Mouse (Mus musculus) midbrain, embryonic 16.5 days (tissue): ENCODE data around the gene Rnf152. TPM values are rescaled to one million over a fixed set of nuclear protein-coding genes. Genes with fewer than 3 reads are reported as not detected.
A peak's percentile ranks its signal among the peaks of the same experiment; 100 is the strongest.

ENCODE experiments used
- ATAC-seq: fragments of 200-750 bp; cut with Nextera tagmentation; 2 replicates; pipeline ENCODE4 v1.8.0; 2017; ENCODE audit warnings: moderate TSS enrichment
- H3K27ac ChIP-seq: fragments of 300-500 bp; sonication (generic); 2 replicates; pipeline ENCODE4 v1.5.1; 2014; ENCODE audit warnings: mild to moderate bottlenecking, low read length, mixed read lengths
- H3K27me3 ChIP-seq: fragments of 300-500 bp; sonication (generic); 2 replicates; pipeline ENCODE4 v1.6.1; 2014; ENCODE audit warnings: low read depth, low read length, mixed read lengths; ENCODE audit not compliant: control insufficient read depth, insufficient read depth
- H3K36me3 ChIP-seq: fragments of 300-500 bp; sonication (generic); 2 replicates; pipeline ENCODE4 v1.6.1; 2014; ENCODE audit warnings: mild to moderate bottlenecking, low read length, moderate library complexity, mixed read lengths; ENCODE audit not compliant: control insufficient read depth, insufficient read depth
- H3K4me1 ChIP-seq: fragments of 300-500 bp; sonication (generic); 2 replicates; pipeline ENCODE4 v1.6.1; 2014; ENCODE audit warnings: mild to moderate bottlenecking, low read length, mixed read lengths; ENCODE audit not compliant: control insufficient read depth, insufficient read depth
- H3K4me2 ChIP-seq: fragments of 300-500 bp; sonication (generic); 2 replicates; pipeline ENCODE4 v1.6.1; 2014; ENCODE audit warnings: mild to moderate bottlenecking, low read length, mixed read lengths
- H3K4me3 ChIP-seq: fragments of 300-500 bp; sonication (generic); 2 replicates; pipeline ENCODE4 v1.5.1; 2014; ENCODE audit warnings: low read depth, mild to moderate bottlenecking, low read length, moderate library complexity, mixed read lengths
- H3K9ac ChIP-seq: fragments of 300-500 bp; sonication (generic); 2 replicates; pipeline ENCODE4 v1.6.1; 2014; ENCODE audit warnings: low read depth, low read length, mixed read lengths
- H3K9me3 ChIP-seq: fragments of 300-500 bp; sonication (generic); replicated peaks from 2 replicates; pipeline ENCODE4 v1.6.1; 2014; ENCODE audit warnings: mild to moderate bottlenecking, low read length, mixed read lengths; ENCODE audit not compliant: control insufficient read depth, poor library complexity, severe bottlenecking
- WGBS: fragments of 180-500 bp; shearing (Covaris S2); extraction: QIAGEN DNeasy Blood & Tissue Kit; methylation state at CpG from one replicate; pipeline ENCODE4 v1.1.7; 2014; 5-methylcytosine and 5-hydroxymethylcytosine counted together
- polyA plus RNA-seq: library from polyadenylated mRNA; unstranded; fragments of >200 nt; fragmentation: Nextera tagmentation; extraction: Ambion mirVana; gene quantifications from 2 replicates; pipeline ENCODE4 v1.2.1, GENCODE M21; 2015

The Rnf152 gene
- polyA plus RNA-seq, 1 experiment from 2014 or later: 29.6 TPM

DNA sequence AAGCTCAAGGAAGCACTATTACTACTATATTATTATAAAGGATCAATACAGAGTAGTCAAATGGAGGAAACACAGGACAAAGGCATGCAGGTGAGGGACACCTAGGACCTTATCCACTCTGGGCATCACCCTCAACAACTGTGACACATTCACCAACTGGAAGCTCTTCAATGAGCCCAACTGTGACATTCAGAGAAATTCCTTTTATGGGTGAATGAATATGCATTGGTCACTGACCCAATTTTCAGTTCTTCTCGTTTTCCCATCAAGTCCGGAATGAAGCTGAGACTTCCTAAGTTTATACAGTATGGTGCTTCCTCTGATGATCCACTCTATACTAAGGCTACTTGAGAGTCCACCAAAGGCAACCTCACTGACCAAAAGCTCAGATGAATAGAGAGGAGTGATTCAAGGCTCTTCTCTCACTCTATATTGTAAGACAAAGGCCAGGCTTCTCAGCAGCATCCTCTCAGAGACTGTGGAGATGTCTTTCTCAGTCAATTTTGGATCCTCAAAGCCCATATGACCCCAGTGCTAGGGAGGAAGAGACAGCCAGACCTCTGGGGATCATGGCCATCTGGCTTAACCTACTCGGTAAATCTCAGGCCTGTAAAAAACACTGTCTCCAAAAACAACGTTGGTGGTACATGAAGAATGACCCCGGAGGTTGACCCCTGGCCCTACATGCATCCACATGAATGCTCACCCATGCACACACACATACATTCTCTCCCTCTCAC is 25.8 kb downstream of the Rnf152 start:
- H3K4me2 ChIP-seq: no peak overlapping the region
- H3K9ac ChIP-seq: no peak overlapping the region
- WGBS: 66% methylated on average over 5 of the region's 5 CpGs
- H3K9me3 ChIP-seq: no peaks in the 10 kb centered on the region
- peaks cover 2% of the 10 kb centered on the region; the same call in 1 of the 2 replicates for H3K4me1 ChIP-seq
- H3K36me3 ChIP-seq: no peaks in the 10 kb centered on the region
- H3K27ac ChIP-seq: 0 out of 2 replicates have a peak overlapping the region, but pooled peaks have one; percentile 2
- no peaks in the 10 kb centered on the region for H3K27me3 ChIP-seq
- no peak overlapping the region for H3K4me3 ChIP-seq
- ATAC-seq: 0 out of 2 replicates have a peak, but pooled peaks have one; percentile 16

DNA sequence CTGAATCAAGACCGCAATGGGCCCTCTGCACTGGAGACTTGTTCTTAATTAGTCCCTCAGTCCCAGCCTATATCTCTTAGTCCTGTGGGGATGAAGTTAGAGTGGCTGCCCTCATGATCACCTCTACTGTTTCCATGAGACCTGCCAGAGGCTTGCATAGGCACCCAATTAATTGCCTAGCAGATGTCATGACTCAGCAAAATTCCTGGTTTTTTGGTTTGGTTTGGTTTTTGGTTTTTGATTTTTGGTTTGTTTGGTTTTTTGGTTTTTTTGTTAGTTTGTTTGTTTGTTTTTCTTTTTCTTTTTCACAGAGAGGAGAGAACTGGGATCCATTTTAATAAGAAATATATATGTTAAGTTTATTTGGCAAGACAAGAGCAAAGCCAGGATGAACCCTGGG is 28.7 kb downstream of the Rnf152 start:
- no peak overlapping the region for H3K27ac ChIP-seq
- no peaks in the 10 kb centered on the region for H3K9me3 ChIP-seq
- H3K4me2 ChIP-seq: no peak overlapping the region
- 91% methylated on average over 1 of the region's 1 CpGs for WGBS
- H3K4me1 ChIP-seq: peaks cover 2% of the 10 kb centered on the region; the same call in 1 of the 2 replicates
- H3K9ac ChIP-seq: no peak overlapping the region
- no peak overlapping the region for H3K4me3 ChIP-seq
- no peaks in the 10 kb centered on the region for H3K27me3 ChIP-seq
- ATAC-seq: no peak
- no peaks in the 10 kb centered on the region for H3K36me3 ChIP-seq

DNA sequence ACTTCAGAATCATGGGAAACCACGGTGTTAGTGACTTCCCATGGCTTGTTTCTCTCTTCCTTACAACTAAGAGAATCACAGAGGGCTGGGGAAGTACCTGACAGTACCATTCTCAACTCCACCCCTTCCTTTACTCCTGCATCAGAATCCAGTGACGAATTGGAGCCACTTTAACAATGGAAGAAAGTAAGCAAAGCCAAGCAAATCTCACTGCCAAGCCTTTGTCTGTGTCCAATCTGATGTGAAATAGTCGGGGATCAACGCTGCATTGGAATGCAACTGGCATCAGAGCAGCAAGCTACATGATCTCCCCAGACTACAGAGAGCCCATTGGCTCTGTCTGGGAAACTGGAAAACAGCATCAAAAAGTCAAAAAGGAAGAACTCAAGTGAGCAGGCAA is 31.9 kb downstream of the Rnf152 start:
- Histone ChIP-seq H3K27me3 (no peaks in the 10 kb centered on the region), H3K9me3 (no peaks in the 10 kb centered on the region), H3K9ac (no peak overlapping the region), H3K36me3 (no peaks in the 10 kb centered on the region), H3K4me3 (no peak overlapping the region), H3K4me1 (no peaks in the 10 kb centered on the region), H3K4me2 (no peak overlapping the region), H3K27ac (no peak overlapping the region)
- no peak for ATAC-seq
- WGBS: 41% methylated on average over 4 of the region's 4 CpGs

DNA sequence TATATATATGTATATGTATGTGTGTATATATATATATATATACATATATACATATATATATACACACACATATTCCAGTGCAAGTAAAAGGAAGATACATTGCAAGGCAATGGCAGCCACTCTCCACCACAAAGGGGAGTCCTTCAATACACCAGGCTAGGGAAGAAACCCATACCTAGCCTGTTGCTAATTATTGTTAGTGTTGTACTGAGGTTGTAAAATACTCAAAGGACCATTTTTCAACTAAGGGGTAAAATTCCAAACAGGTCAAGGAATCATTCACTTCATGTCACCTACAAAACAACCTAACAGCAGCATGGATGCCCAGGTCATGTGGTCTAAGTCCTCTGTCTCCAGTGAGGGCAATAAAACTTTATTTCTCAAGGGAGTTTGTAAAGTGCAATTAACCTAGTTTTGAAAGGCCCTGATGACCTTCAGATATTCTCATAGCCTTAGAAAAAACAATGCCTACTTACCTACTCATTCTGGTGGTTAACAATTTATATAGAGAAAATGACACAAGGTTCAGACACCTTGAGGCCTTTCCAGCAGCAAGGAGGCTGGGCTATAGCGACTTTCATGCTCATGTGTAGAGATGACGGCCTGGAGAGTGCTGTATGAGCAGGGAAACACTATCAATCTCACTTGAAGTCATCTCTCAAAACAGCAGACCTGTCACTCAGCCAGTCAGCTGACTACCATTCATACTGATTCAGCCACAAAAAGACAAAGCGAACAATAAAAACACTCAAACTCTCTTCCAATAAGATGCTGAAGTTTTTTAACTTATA is 42.3 kb downstream of the Rnf152 start:
- Histone ChIP-seq H3K27me3 (no peaks in the 10 kb centered on the region), H3K9ac (no peak overlapping the region), H3K4me2 (no peak overlapping the region), H3K36me3 (no peaks in the 10 kb centered on the region), H3K9me3 (no peaks in the 10 kb centered on the region), H3K27ac (no peak overlapping the region), H3K4me3 (no peak overlapping the region), H3K4me1 (no peaks in the 10 kb centered on the region)
- WGBS: 85% methylated on average over 3 of the region's 3 CpGs
- no peak for ATAC-seq

DNA sequence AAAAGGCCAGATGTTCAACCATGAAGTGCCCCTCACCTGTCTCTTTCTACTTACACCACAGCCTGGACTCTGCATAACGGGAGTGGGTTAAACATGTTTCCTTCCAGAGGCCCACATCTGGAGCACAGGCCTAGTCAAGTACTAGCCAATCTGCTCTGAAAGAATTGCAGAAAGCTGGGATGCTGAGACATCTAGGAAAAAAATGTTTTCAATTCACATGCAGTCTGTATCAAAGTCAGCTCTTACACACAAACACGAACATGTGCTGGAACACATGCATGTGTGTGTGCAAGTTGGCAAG is 44.0 kb downstream of the Rnf152 start:
- ATAC-seq: no peak
- Histone ChIP-seq H3K9ac (no peak overlapping the region), H3K27ac (no peak overlapping the region), H3K4me3 (no peak overlapping the region), H3K4me1 (no peaks in the 10 kb centered on the region), H3K36me3 (no peaks in the 10 kb centered on the region), H3K9me3 (no peaks in the 10 kb centered on the region), H3K27me3 (no peaks in the 10 kb centered on the region), H3K4me2 (no peak overlapping the region)
- 57% methylated on average over 2 of the region's 2 CpGs for WGBS

DNA sequence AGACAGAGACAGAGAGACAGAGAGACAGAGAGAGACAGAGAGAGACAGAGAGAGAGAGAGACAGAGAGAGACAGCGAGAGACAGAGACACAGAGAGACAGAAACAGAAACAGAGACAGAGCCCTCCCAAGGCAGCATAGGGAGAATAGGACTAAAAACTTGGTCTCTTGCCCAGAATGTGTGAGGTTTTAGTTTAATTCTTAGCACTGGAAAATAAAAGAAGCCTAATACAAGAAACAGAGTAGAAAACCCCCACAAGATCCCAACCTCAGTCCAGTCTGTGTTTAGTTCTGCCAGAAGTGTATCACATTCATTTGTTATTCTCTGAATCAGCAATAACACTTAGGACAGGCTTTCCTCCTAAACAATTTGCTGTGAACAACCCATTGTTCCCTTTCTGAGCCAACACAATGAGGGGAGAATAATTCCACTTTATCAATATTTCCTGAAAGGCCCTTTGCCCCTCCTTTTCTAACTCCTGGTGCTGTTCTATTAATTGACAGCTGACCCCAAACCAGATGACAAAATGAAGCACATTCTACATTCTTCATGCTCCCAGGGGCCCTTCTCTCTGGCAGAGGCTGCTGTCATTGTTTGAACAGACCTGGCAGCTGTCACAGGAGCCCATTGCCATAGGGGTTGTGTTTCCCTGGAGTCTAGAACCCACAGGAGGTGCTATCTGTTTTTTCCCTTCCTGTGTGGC is 44.5 kb downstream of the Rnf152 start:
- Histone ChIP-seq H3K9me3 (no peaks in the 10 kb centered on the region), H3K4me2 (no peak overlapping the region), H3K4me1 (no peaks in the 10 kb centered on the region), H3K4me3 (no peak overlapping the region), H3K27ac (no peak overlapping the region), H3K27me3 (no peaks in the 10 kb centered on the region), H3K9ac (no peak overlapping the region), H3K36me3 (no peaks in the 10 kb centered on the region)
- WGBS: 100% methylated on average over 1 of the region's 1 CpGs
- no peak for ATAC-seq

DNA sequence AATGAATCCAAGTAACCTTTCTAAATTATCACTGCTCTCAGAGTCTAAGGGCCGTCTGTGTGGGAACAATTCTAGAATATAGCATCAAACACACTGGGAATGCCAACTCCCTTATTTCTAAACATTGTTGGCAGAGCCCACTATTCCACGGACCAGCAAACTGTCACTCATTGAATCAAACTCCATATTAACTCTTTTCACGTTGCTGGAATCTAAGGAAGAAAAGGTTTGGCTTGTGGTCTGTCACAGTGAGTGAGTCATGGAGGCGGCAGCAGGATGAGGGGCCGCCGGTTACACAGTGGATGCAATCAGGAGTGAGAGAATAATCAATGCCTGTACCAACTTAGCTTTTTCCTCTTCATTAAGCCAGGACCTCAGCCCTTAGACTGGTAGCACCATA is 54.3 kb downstream of the Rnf152 start:
- Histone ChIP-seq H3K4me1 (no peaks in the 10 kb centered on the region), H3K36me3 (no peaks in the 10 kb centered on the region), H3K9ac (no peak overlapping the region), H3K27ac (no peak overlapping the region), H3K9me3 (no peaks in the 10 kb centered on the region), H3K27me3 (no peaks in the 10 kb centered on the region), H3K4me2 (no peak overlapping the region), H3K4me3 (no peak overlapping the region)
- no peak for ATAC-seq
- WGBS: 60% methylated on average over 6 of the region's 6 CpGs

DNA sequence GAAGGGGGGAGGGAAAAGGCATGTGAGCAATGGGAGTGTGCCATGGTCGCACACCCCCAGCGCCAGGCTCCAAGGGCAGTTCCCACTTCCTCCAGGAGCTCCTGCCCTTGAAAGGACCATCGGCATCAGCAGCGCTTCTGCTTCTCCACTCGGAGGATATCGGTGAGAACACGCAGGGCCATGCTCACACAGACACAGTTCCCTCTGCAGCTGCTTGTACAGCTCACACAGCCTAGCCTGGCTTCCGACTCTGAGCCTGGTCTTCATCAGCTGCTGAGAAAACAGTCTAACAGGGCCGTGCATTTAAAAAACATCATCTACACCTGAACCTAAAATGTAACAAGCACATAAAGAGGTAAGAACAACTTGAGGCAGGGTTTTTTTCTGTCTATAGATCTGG is 54.7 kb downstream of the Rnf152 start:
- H3K9ac ChIP-seq: no peak overlapping the region
- WGBS: 80% methylated on average over 9 of the region's 9 CpGs
- no peaks in the 10 kb centered on the region for H3K4me1 ChIP-seq
- no peak overlapping the region for H3K4me2 ChIP-seq
- H3K27ac ChIP-seq: no peak overlapping the region
- H3K9me3 ChIP-seq: no peaks in the 10 kb centered on the region
- ATAC-seq: no peak
- H3K36me3 ChIP-seq: no peaks in the 10 kb centered on the region
- H3K27me3 ChIP-seq: no peaks in the 10 kb centered on the region
- no peak overlapping the region for H3K4me3 ChIP-seq

DNA sequence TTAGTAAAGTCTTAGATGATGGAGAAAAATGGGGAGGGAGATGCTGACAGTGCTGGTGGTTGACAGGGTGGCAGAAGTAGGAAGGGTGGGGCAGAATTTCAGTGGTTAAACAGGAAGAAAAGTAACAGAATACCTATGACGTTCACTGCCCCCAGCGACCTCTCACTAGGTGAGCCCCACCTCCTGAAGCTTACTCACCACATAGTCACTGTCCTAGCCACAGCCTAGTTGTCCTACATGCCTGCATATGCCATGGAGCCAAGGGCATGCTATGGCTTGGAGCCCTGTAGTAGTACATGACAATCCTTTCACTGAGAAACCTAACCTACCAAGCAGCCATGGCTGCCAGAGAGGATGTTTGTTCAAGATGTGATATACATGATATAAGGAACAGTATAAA is 64.7 kb downstream of the Rnf152 start:
- no peak overlapping the region for H3K4me3 ChIP-seq

More for the DNA sequence above, 64.7 kb downstream of the Rnf152 start:
- WGBS: 86% methylated on average over 2 of the region's 2 CpGs
- Histone ChIP-seq H3K27ac (no peak overlapping the region), H3K4me2 (no peak overlapping the region), H3K4me1 (no peaks in the 10 kb centered on the region), H3K36me3 (no peaks in the 10 kb centered on the region), H3K9ac (no peak overlapping the region), H3K9me3 (no peaks in the 10 kb centered on the region), H3K27me3 (no peaks in the 10 kb centered on the region)
- no peak for ATAC-seq
